Mouse (Mus musculus) T-helper 17 cell (primary cell): ENCODE data around the gene Phc1.

Experiments used
- in situ Hi-C, 2 experiments: fragments of 300-600 bp; cut with MboI, MseI; formaldehyde crosslinking; loops; 1 replicate in 1 of 2; 2 replicates in 1 of 2; pipeline ENCODE4 v1.15.1; 2025; ENCODE audit warnings: high pct_unique_total_duplicates in 2 of 2

The Phc1 gene

DNA sequence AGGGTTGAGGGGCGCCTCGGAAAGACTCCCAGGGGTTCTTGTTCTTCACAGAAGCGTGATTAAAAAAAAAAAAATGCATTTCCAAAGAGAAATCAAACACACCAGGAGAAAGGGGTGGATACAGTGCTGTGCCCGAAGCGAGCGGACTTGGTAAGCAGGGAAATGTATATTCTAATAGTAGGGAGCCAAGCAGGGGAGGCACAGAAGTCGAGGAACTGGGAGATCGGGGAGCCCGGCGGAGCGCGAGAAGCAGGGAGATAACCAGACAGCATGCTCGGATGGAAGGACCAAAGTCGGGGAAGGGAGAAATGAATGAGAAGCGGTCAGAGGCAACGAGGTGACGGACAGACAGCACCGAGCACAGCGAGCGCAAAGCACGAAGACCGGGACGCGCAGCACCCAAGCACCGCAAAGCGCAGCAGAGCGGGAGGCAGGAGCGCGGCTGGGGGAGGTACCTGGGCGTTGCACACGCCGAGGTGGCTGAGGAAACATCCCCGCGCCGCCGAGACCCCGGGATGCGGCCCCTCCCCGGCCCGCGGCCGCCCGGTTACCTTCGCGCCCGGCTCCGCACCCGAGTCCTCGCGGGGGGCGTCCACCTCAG lies 1.2 kb downstream of the Phc1 start:
- in situ Hi-C loops, result no loop called here

DNA sequence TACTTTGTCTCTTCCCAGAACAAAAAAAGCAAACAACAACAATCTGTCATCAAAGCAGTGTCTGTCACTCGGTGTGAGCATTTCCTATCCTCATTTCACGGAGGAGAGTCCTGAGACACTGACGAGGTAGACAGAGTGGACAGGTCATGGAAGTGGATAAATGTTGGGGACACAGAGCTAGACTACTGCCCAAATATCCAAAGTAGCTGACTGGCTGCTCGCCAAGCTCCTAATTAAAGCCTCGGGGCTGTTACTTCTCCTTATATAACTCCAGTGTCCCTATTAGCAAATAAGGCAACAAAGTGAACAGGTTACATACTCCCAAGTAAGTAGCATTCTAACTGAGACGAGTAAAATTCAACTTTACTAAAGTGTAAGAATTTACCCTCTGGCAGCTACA lies 2.8 kb downstream of the Phc1 start:
- in situ Hi-C loops, result no loop called here

DNA sequence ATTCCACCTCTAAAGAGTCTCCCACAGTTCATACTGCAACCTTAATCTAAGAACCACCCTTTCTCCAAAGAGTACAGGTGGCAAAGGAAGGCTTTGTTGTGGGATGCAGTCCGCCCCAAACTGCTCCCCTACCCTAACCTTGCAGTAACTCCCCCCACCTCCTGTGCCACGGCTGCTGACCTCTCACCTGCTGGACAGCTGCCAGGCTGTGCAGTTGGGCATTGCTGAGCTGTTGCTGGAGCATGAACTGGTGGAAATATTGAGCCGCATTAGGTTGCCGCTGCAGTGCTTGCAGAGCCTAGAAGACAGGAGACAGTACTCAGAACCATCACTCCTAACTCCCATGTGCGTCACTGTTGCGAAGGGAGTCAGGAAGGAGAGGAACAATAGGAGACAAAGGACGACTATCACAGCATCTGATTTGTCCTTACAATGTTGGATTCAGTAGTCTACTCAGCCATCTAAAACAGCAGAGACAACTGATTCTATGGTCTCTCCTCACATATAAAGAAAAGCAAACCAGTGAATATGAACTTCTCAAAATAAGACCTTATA lies 5.5 kb downstream of the Phc1 start:
- in situ Hi-C loops, result no loop called here

DNA sequence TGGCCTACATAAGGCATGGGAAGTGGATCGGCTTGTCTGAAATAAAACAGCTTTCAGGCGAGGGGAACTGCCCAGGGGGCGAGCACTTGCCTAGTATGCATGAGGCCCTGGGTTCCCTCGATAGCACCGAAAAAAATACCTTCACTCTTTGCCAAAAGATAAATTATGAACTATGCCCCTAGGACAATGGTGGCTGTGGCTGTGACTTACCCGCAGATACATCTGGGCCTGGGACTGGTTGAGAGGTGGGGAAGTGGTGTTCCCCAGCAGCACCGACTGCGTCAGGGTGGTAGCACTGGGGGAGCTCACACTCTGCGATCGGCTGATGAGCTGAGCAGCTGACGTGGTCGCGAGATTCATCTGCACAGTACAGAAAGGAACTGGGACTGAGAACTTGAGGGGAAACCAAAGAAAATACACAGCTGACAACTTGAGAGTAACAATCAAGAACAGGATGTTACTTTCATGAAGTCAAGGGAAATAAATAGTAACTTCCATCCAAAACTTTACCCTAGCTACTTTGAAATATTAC lies 7.2 kb downstream of the Phc1 start:
- in situ Hi-C loops, result no loop called here

DNA sequence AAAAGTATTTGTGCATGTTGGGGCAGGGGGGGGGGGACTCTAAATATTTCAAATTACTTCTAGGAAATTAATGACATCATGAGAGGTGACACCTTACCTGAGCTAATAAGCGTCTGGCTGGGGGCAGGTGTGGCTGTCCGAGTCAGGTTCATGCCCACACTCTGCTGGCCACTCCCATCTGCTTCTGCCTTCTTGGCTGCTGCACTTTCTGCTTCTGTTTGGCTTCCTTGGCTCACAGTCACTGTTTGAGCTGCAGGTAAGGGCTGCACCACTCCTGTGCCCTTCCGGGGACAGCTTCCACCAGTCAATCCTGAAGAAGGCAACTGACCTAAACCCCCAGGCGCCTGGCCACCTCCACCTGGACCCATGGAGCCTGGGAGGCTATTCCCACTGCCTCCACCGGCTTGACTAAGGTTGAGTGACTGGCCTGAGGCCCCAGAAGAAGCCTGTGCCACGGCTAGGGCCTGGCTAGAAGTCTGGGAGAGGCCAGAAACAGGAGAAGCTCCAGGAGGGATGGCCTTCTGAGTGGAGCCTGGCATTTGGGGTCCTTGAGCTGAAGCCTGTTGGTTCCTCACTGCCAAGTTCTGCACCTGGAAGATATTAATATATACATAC lies 14.9 kb downstream of the Phc1 start:
- in situ Hi-C loops, result loop anchor here in 1 of 2 experiments (10.0 kb wide), 1 partner anchor 1341 kb away; no protein-coding TSS in a partner anchor

DNA sequence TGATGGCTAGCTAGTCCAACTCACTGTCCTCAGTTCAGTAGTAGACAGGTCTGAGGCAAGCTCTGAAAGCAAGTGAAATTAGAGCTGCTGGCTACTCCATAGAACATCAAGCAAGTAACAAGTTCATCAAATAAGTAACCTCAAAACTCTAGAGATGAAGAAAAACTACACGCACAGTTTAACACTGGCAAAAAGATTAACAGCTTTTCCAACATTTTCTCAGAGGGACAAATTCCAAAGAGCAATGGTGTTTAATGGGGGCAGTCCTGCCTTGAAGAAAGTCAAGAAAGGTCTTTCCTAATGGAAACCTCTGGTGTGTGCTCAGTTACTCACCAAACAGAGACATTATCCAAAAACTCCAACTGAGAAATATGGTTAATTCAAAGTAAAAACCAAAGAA lies 21.6 kb downstream of the Phc1 start:
- in situ Hi-C loops, result loop anchor here in 1 of 2 experiments (10.0 kb wide), 1 partner anchor 556 kb away; the partner anchor contains the start of gene Necap1

DNA sequence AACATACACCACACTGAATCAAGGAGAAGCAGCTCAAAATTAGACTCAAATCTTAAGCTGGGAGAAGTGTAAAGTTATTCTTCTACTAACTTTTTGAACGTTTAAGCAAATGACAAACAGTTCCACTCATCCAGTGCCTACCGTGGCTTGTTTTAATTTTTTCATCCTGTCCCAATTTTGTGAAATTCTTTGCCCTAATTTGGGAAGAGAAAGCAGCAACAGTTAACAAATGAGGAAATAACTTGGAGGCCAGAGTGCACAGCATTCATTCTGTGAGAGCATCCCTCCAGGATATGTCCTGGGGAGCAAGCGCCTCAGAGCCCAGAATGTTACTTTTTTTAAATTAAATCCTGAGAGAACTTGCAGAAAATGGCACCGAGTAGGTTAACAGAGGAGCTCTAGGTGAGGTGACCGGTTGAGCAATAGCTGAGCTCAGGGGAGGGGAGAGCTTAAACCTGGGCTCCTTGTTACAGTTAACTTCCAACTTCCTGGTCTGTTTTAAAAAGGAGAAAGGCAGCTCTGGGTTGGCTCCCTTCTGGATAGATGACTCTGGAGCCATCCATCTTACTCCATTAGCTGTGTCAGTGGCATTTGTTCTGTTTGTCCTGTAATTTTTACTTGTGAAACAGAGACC lies 30.1 kb downstream of the Phc1 start:
- in situ Hi-C loops, result loop anchor here in 1 of 2 experiments (10.0 kb wide), 1 partner anchor 564 kb away; the partner anchor contains the start of gene Necap1

DNA sequence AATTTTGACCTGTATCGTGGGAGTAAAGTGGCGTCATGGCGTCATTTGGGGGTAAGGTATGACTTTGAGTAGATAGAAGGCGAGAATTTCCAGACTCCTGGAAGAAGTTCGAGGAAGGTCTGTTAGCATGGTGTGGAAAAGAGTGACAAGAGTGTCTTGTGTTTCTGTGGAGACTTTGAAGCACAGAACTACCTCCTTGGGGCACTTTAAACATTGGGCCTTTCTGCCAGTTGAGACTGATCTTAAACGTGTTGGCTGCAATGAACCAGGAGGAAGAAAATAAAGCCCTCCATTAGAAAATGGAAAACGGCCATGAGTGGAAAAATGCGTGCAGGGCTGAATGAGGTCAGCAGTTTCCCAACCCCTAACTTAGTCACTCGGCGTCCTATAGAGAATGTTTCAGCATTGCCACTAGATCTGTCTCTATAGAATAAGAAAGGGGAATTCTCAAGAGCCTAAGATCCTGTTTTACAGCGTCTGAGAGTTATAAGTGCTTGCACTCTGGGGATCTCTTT lies 30.9 kb downstream of the Phc1 start:
- in situ Hi-C loops, result loop anchor here (5.0 to 10.0 kb wide), 3 partner anchors 52 to 568 kb away; partner anchors contain the start of gene Foxj2 (in 1 of the 2)

DNA sequence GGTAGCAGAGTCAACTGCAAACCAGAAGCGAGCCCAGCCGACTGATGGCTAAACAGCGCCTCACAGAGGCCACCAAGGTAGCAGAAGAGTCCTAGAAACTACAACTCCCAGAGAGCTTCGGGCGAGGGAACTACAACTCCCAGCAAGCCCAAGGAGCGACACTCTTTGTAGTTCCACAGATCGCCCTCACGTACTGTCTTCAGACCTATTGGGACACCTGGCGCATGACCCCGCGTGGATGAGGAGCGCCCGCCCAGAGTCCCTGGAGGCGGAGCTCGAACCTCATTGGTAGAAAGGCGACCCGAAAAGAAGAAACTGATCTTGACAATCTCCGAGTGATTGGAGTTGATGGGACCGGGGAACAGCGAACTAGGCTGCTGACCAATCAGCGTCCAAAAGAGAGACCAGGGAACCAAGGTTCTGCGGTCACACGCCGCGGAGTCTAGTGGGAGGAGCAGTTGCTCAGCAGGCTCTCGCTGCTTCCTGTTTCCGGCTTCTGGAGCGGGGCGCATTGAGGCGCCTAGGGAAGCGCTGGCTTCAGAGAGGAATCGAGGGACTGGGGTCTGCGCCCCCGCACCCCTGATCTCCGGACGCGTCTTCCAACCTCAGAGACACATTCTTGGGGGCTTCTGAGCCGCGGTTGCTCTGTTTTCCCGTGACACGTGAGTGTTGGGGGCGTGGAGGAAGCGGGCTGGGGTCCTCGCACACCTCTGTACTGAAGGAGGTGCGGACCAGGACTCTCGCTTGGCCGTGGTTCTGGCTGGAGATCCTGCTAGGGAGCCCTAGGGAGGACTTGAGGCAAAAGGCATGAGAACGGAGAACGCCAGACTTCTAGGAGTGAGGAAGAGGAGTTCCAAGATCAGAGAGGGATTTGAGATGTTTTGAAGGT lies 31.6 kb downstream of the Phc1 start, which contains the start of gene M6pr:
Gene M6pr, plus strand, starts transcription at position 216 of the 889 bp plus-strand sequence.
- in situ Hi-C loops, result loop anchor here (5.0 to 10.0 kb wide), 3 partner anchors 51 to 569 kb away; partner anchors contain the start of gene Foxj2 (in 1 of the 2)

DNA sequence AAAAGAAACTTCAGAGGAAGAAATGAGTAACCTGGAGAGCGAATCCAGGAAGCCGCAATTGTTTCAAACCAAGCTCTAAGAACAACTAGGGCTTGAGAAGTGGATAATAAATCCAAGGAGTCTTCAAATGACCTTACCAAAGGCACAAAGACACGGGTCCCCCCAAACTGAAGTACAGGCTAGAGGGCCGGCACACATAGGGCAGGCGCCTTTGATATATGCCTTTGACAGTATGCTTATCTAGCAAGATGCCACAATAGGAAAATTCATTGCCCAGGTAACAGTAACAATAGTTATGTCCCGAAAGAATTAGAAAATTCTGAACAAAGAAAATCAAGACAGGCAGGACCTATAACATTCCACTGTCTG lies 32.2 kb downstream of the Phc1 start:
- in situ Hi-C loops, result loop anchor here (5.0 to 10.0 kb wide), 3 partner anchors 51 to 569 kb away; partner anchors contain the start of gene Foxj2 (in 1 of the 2)

DNA sequence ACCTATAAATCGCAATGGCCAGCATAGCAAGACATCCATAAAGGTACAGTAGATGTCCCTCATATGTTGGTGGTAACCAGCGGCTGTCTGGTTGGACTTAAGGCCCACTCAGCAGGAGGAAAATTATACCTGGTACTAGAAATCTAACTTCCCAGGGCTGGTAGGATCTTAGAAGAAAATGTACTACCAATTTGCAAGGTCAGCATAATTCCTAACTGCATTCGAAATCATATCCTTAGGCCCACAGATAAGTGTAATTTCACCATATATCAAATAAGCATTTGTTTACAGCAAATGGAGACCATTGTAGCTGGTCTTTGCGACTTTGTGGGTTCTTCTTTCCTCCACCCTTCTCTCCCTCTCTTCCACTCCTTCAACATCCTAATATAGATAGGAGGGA lies 33.7 kb downstream of the Phc1 start:
- in situ Hi-C loops, result loop anchor here (5.0 to 10.0 kb wide), 3 partner anchors 49 to 571 kb away; partner anchors contain the start of gene Foxj2 (in 1 of the 2)

DNA sequence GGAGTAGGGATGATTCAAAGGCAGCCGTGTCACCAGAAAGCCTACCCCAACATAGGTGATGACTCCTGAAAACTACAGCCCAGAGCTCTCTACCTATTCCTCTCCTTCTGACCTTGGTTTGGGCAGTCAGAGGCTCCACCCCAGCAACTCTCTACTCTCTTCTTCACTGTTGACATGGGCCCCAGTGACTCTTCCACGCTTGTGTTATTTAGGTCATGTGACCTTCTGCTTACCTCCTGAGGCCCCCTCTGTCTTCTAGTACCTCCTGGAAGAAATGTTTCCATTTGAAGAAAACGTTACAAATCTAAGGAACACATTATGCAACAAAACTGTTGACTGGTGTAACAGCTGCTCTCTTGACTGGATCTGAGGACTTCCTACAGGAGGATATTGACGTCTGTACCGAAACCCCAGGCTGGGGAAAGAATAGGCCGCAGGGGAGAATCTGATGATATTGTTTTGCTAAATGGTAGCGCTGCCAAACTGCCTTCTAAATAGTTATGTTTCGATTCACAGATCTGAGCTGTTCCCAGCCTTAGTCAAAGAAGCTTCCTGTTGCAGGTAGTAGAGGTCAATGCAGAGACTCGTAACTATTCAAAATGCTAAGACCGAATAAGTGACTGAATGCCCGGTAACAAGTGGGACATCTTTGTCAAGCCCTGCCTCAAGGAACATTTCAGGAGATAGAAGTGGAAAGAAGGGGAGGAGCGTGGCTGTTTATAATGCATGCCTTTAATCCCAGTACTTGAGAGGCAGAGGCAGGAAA lies 35.4 kb downstream of the Phc1 start:
- in situ Hi-C loops, result loop anchor here (5.0 to 10.0 kb wide), 3 partner anchors 48 to 572 kb away; partner anchors contain the start of gene Foxj2 (in 1 of the 2)

DNA sequence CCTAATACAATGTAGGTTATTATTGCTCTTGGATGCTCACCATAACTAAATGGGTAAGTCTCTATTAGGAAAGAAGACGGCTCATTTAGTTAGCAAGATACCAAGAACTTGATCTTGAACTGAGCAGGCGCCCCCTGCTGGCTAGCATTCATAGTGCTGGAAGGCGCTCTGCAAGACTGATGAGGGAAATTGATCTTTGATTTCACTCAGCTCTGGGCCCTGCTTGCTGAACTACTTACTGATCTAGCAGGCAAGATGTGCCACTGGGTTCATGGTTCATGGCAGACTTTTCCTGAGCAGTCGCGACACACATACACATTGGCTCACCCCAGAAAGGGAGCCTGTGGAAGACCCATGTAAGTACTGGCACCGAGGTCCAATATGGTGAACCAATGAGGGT lies 36.0 kb downstream of the Phc1 start:
- in situ Hi-C loops, result loop anchor here in 1 of 2 experiments (10.0 kb wide), 1 partner anchor 510 kb away; the partner anchor contains the start of gene Foxj2

DNA sequence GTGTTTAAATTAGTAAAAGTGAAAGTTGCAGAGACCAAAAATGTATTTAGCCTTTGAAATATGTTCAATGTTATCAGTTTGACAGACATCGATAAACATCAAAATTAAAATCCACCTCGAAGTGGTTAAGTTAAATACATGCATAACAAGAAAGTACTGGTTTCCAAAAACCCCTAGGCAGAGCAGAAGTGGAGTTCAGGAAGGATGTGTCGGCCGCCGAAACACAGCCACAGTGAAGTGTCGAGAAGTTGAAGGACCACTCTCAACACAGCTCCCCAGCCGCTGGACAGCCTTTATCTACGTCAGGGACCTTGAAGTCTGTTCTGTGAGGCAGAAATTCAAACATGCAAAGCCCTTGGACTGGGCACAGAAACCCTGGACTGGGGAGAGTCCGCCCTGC lies 36.8 kb downstream of the Phc1 start:
- in situ Hi-C loops, result loop anchor here in 1 of 2 experiments (10.0 kb wide), 1 partner anchor 511 kb away; the partner anchor contains the start of gene Foxj2

DNA sequence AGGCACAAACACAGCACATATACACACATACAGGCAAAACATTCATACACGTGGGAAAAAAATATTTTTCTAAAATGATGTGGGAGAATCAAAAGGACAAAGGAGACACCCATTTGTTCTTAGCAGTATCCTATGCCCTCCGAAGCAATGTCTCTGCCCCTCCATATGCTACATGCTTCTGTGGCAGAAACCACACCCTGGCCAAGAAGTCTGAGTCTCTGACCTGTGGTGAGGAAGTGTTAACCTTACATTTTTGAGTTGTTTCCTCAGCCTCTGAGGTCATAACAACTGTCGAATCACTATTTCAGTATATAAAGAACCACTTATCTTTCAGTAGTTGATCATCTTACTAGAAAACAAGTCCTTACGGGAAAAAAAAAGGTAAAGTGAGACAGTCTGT lies 37.7 kb downstream of the Phc1 start:
- in situ Hi-C loops, result loop anchor here in 1 of 2 experiments (10.0 kb wide), 1 partner anchor 512 kb away; the partner anchor contains the start of gene Foxj2

DNA sequence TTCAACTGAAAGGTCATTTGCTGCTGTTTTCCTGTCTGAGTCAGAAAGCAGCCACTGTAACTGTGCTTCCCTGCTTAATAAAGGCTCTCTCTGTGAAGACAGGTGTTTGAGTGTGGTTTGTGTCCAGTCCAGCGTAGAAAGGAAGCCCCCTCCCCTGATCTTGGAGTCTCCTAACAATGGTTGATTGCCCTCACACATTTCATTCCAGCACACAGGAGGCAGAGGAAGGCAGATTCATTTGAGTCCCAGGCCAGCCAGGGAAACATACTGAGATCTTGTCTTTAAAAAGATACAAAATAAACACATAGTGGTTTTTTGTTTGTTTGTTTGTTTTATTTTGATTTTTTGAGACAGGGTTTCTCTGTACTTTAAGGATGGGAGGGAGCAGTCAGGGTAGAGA lies 38.2 kb downstream of the Phc1 start:
- in situ Hi-C loops, result loop anchor here in 1 of 2 experiments (10.0 kb wide), 1 partner anchor 513 kb away; the partner anchor contains the start of gene Foxj2

DNA sequence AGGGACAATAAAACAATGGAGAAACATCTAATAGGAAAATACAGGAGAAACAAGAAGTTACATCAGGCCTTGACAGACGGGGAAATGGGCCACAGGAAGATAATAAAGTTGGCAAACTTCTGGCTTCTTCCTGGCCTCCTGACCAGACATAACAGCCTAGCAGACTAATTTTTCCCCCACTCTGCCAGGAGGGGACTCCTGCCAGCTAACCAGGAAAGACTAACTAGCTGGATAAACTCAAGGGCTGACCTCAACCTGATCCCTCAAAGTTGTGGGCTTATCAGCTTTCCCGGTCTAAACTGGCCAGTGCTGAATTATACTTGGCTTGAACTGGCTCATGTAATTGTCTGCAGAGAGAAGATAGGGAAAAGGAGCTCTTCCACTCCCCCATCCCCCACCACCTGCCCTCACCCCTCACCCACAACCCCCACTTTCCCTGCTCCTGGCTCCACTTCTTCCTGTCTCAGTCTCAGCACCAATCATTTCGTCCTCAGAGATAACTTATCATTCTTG lies 40.7 kb downstream of the Phc1 start:
- in situ Hi-C loops, result loop anchor here in 1 of 2 experiments (10.0 kb wide), 1 partner anchor 515 kb away; the partner anchor contains the start of gene Foxj2

DNA sequence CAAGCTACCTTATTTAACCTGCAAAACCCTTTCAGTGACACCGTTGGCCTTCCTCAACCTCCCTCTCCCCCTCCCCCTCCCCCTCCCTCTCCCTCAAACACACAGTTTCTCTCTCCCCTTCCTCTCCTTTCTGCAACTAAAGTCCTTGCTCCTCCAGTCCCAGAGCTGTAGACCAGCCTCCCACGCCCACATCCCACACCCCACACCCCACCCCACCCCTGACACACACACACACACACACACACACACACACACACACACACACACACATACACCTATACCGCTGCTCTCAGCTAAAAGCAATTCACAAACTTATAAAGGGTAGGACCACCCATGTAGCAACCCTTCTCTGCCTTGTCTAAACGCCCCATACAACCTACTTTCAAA lies 42.1 kb downstream of the Phc1 start:
- in situ Hi-C loops, result no loop called here
